Mouse (Mus musculus) testis, adult 2 months (tissue): Measurements from ENCODE around the gene Erp29.

Source experiments
- CTCF ChIP-seq: fragments of 200-500 bp; IDR thresholded peaks from 2 replicates; pipeline ENCODE4 v1.5.1; 2012; ENCODE audit warnings: low read depth, mild to moderate bottlenecking, inconsistent platforms, low read length, moderate library complexity; ENCODE audit not compliant: control insufficient read depth, insufficient read depth, insufficient replicate concordance
- POLR2A ChIP-seq: fragments of 200-500 bp; IDR thresholded peaks from 2 replicates; pipeline ENCODE4 v1.6.1; 2012; ENCODE audit warnings: low read depth, mild to moderate bottlenecking, inconsistent platforms, low read length, moderate library complexity; ENCODE audit not compliant: control insufficient read depth

DNA sequence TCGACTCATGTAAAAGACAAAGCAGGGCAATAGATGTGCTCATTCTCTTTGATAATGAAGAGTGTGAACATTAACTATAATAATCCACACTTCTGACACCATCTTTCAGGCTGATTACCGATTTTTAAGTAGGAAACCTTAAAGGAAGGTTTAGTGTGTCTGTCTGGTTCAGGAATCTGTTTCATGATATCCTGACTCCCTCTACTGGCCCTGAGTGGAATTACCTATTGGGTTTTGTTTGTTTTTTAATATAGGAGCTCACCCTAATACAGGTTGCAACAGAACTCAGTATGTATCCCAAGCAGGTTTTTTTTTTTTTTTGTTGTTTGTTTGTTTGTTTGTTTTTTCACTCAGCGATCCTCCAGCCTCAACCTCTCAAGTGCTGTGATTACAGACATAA is 25.4 kb upstream of the Erp29 start:
- TF ChIP-seq POLR2A, result no peak
- no peak for TF ChIP-seq CTCF
